Mouse (Mus musculus): Measurements from ENCODE around the gene Scmh1. TPM values are rescaled to one million over a fixed set of nuclear protein-coding genes. Genes with fewer than 3 reads are reported as not detected.
A peak's percentile ranks its signal among the peaks of the same experiment; 100 is the strongest.

The Scmh1 gene
- total and polyA plus RNA-seq, 3 experiments = 48.1 to 67.9 (median 53.1) TPM

GRCm38 (mm10) chr4:120387496-120387895, 17.6 kb upstream of the Scmh1 start:
- no peaks in the 10 kb centered on the region for H3K27me3 ChIP-seq (ENCODE audit: control insufficient read depth, insufficient read depth, low read length)
- WGBS = 34% methylated on average over 4 of the region's 4 CpGs
- peak; percentile 67 for TF ChIP-seq CTCF (IDR thresholded peaks at IDR 0.05)
- no peak for TF ChIP-seq POLR2A (IDR thresholded peaks at IDR 0.05; ENCODE audit: insufficient read depth, low read depth, low read length)
- no peak for TF ChIP-seq EP300 (IDR thresholded peaks at IDR 0.05; ENCODE audit: insufficient read depth, low read depth, low read length)
- H3K9ac ChIP-seq (ENCODE audit: low read depth, low read length) = no peak overlapping the region
- no peak overlapping the region for H3K27ac ChIP-seq
- no peaks in the 10 kb centered on the region for H3K4me1 ChIP-seq (ENCODE audit: control insufficient read depth, insufficient read depth, low read length)
- intact Hi-C loops (cut with DNase I) = loop anchor here (5.0 kb wide), 2 partner anchors 130 to 295 kb away; no protein-coding TSS in a partner anchor
- no peaks in the 10 kb centered on the region for H3K36me3 ChIP-seq (ENCODE audit: control insufficient read depth, insufficient read depth, low read length)
- no peak overlapping the region for H3K4me3 ChIP-seq
- DNase-seq = peak in 1 of 2 experiments; percentile 16
- H3K79me2 ChIP-seq (replicated peaks; ENCODE audit: control insufficient read depth, insufficient read depth, low read length) = no peaks in the 10 kb centered on the region

- Histone ChIP-seq H3K27me3 (ENCODE audit: control insufficient read depth, insufficient read depth, low read length) (no peaks in the 10 kb centered on the region), H3K4me3 (no peak overlapping the region), H3K9ac (ENCODE audit: low read depth, low read length) (no peak overlapping the region), H3K4me1 (ENCODE audit: control insufficient read depth, insufficient read depth, low read length) (peaks cover 1% of the 10 kb centered on the region; the same call in 1 of the 2 replicates), H3K36me3 (ENCODE audit: control insufficient read depth, insufficient read depth, low read length) (no peaks in the 10 kb centered on the region), H3K79me2 (replicated peaks; ENCODE audit: control insufficient read depth, insufficient read depth, low read length) (no peaks in the 10 kb centered on the region), H3K27ac (no peak overlapping the region)
- 80% methylated on average over 2 of the region's 2 CpGs for WGBS
- DNase-seq = no peak
- intact Hi-C loops (cut with DNase I) = loop anchor here (5.0 kb wide), 2 partner anchors 129 to 294 kb away; no protein-coding TSS in a partner anchor
- TF ChIP-seq EP300 (IDR thresholded peaks at IDR 0.05; ENCODE audit: insufficient read depth, low read depth, low read length) (no peak), CTCF (IDR thresholded peaks at IDR 0.05) (no peak), POLR2A (IDR thresholded peaks at IDR 0.05; ENCODE audit: insufficient read depth, low read depth, low read length) (no peak)
Measured at GRCm38 (mm10) chr4:120387968-120388367, 17.1 kb upstream of the Scmh1 start.

GRCm38 (mm10) chr4:120388998-120389542, 16.0 kb upstream of the Scmh1 start:
- intact Hi-C loops (cut with DNase I) = loop anchor here (5.0 kb wide), 2 partner anchors 128 to 293 kb away; no protein-coding TSS in a partner anchor
- DNase-seq = no peak
- no peaks in the 10 kb centered on the region for H3K79me2 ChIP-seq (replicated peaks; ENCODE audit: control insufficient read depth, insufficient read depth, low read length)
- TF ChIP-seq EP300 (IDR thresholded peaks at IDR 0.05; ENCODE audit: insufficient read depth, low read depth, low read length) (no peak), CTCF (IDR thresholded peaks at IDR 0.05) (no peak), POLR2A (IDR thresholded peaks at IDR 0.05; ENCODE audit: insufficient read depth, low read depth, low read length) (no peak)
- H3K36me3 ChIP-seq (ENCODE audit: control insufficient read depth, insufficient read depth, low read length) = no peaks in the 10 kb centered on the region
- H3K4me3 ChIP-seq = no peak overlapping the region
- H3K9ac ChIP-seq (ENCODE audit: low read depth, low read length) = no peak overlapping the region
- H3K27ac ChIP-seq = no peak overlapping the region
- H3K4me1 ChIP-seq (ENCODE audit: control insufficient read depth, insufficient read depth, low read length) = peaks cover 3% of the 10 kb centered on the region; the same call in 1 of the 2 replicates
- no peaks in the 10 kb centered on the region for H3K27me3 ChIP-seq (ENCODE audit: control insufficient read depth, insufficient read depth, low read length)
- WGBS = 57% methylated on average over 3 of the region's 3 CpGs

- H3K27ac ChIP-seq = no peak overlapping the region
Measured at GRCm38 (mm10) chr4:120389546-120389945, 15.5 kb upstream of the Scmh1 start.

GRCm38 (mm10) chr4:120391591-120391990, 13.5 kb upstream of the Scmh1 start:
- H3K27ac ChIP-seq = no peak overlapping the region
- peaks cover 3% of the 10 kb centered on the region; the same call in 1 of the 2 replicates for H3K4me1 ChIP-seq (ENCODE audit: control insufficient read depth, insufficient read depth, low read length)
- H3K27me3 ChIP-seq (ENCODE audit: control insufficient read depth, insufficient read depth, low read length) = no peaks in the 10 kb centered on the region
- intact Hi-C loops (cut with DNase I) = no loop called here
- no peak overlapping the region for H3K4me3 ChIP-seq
- TF ChIP-seq EP300 (IDR thresholded peaks at IDR 0.05; ENCODE audit: insufficient read depth, low read depth, low read length) (no peak), CTCF (IDR thresholded peaks at IDR 0.05) (no peak), POLR2A (IDR thresholded peaks at IDR 0.05; ENCODE audit: insufficient read depth, low read depth, low read length) (no peak)
- 84% methylated on average over 6 of the region's 6 CpGs for WGBS
- H3K36me3 ChIP-seq (ENCODE audit: control insufficient read depth, insufficient read depth, low read length) = no peaks in the 10 kb centered on the region
- no peak for DNase-seq
- H3K79me2 ChIP-seq (replicated peaks; ENCODE audit: control insufficient read depth, insufficient read depth, low read length) = no peaks in the 10 kb centered on the region
- no peak overlapping the region for H3K9ac ChIP-seq (ENCODE audit: low read depth, low read length)

More at GRCm38 (mm10) chr4:120389546-120389945, 15.5 kb upstream of the Scmh1 start:
- intact Hi-C loops (cut with DNase I) = loop anchor here (5.0 kb wide), 2 partner anchors 128 to 293 kb away; no protein-coding TSS in a partner anchor
- Histone ChIP-seq H3K9ac (ENCODE audit: low read depth, low read length) (no peak overlapping the region), H3K36me3 (ENCODE audit: control insufficient read depth, insufficient read depth, low read length) (no peaks in the 10 kb centered on the region), H3K4me1 (ENCODE audit: control insufficient read depth, insufficient read depth, low read length) (peaks cover 3% of the 10 kb centered on the region; the same call in 1 of the 2 replicates), H3K79me2 (replicated peaks; ENCODE audit: control insufficient read depth, insufficient read depth, low read length) (no peaks in the 10 kb centered on the region), H3K27me3 (ENCODE audit: control insufficient read depth, insufficient read depth, low read length) (no peaks in the 10 kb centered on the region), H3K4me3 (no peak overlapping the region)
- DNase-seq = no peak
- TF ChIP-seq EP300 (IDR thresholded peaks at IDR 0.05; ENCODE audit: insufficient read depth, low read depth, low read length) (no peak), POLR2A (IDR thresholded peaks at IDR 0.05; ENCODE audit: insufficient read depth, low read depth, low read length) (no peak), CTCF (IDR thresholded peaks at IDR 0.05) (no peak)
- WGBS = 78% methylated on average over 6 of the region's 6 CpGs

- no peak overlapping the region for H3K4me3 ChIP-seq
- whole genome bisulfite sequencing = 45% methylated on average over 4 of the region's 4 CpGs
- intact Hi-C loops (cut with DNase I) = no loop called here
- no peak for DNase-seq
- no peak for TF ChIP-seq CTCF (IDR thresholded peaks at IDR 0.05)
- no peak for TF ChIP-seq EP300 (IDR thresholded peaks at IDR 0.05; ENCODE audit: insufficient read depth, low read depth, low read length)
- TF ChIP-seq POLR2A (IDR thresholded peaks at IDR 0.05; ENCODE audit: insufficient read depth, low read depth, low read length) = no peak
- peaks cover 3% of the 10 kb centered on the region; the same call in 1 of the 2 replicates for H3K4me1 ChIP-seq (ENCODE audit: control insufficient read depth, insufficient read depth, low read length)
- H3K27ac ChIP-seq = peak overlapping the region; percentile 9; the same call in 1 of the 2 replicates
- no peaks in the 10 kb centered on the region for H3K79me2 ChIP-seq (replicated peaks; ENCODE audit: control insufficient read depth, insufficient read depth, low read length)
- no peak overlapping the region for H3K9ac ChIP-seq (ENCODE audit: low read depth, low read length)
- H3K36me3 ChIP-seq (ENCODE audit: control insufficient read depth, insufficient read depth, low read length) = no peaks in the 10 kb centered on the region
- H3K27me3 ChIP-seq (ENCODE audit: control insufficient read depth, insufficient read depth, low read length) = no peaks in the 10 kb centered on the region
Measured at GRCm38 (mm10) chr4:120392341-120392740, 12.7 kb upstream of the Scmh1 start.
